Mouse (Mus musculus) liver, embryonic 11.5 days (tissue): ENCODE measurements around the gene Cttnbp2nl. TPM values are rescaled to one million over a fixed set of nuclear protein-coding genes. Genes with fewer than 3 reads are reported as not detected.

Experiments used
- ATAC-seq: fragments of 200-750 bp; cut with Nextera tagmentation; replicated peaks from 2 replicates; pipeline ENCODE4 v1.8.0; 2017; ENCODE audit warnings: moderate number of reproducible peaks, mild to moderate bottlenecking, moderate TSS enrichment, moderate library complexity; ENCODE audit not compliant: low FRiP score
- DNase-seq: peaks from one replicate; pipeline ENCODE4 v3.0.0-alpha.2; 2017; ENCODE audit warnings: low spot score
- H3K27ac ChIP-seq: fragments of 300-500 bp; sonication (generic); 2 replicates; pipeline ENCODE4 v1.5.1; 2014; ENCODE audit warnings: mild to moderate bottlenecking, low read depth, low read length, control low read depth
- H3K27me3 ChIP-seq: fragments of 300-500 bp; sonication (generic); replicated peaks from 2 replicates; pipeline ENCODE4 v1.6.1; 2014; ENCODE audit warnings: low read length, mixed read lengths; ENCODE audit not compliant: control insufficient read depth, insufficient read depth
- H3K36me3 ChIP-seq: fragments of 300-500 bp; sonication (generic); 2 replicates; pipeline ENCODE4 v1.6.1; 2014; ENCODE audit warnings: mild to moderate bottlenecking, low read length, moderate library complexity, mixed read lengths; ENCODE audit not compliant: control insufficient read depth, insufficient read depth
- H3K4me1 ChIP-seq: fragments of 300-500 bp; sonication (generic); replicated peaks from 2 replicates; pipeline ENCODE4 v1.6.1; 2014; ENCODE audit warnings: low read length, mixed read lengths; ENCODE audit not compliant: control insufficient read depth, insufficient read depth
- H3K4me2 ChIP-seq: fragments of 300-500 bp; sonication (generic); 2 replicates; pipeline ENCODE4 v1.6.1; 2014; ENCODE audit warnings: mild to moderate bottlenecking, control low read depth, moderate library complexity
- H3K4me3 ChIP-seq: fragments of 300-500 bp; sonication (generic); 2 replicates; pipeline ENCODE4 v1.5.1; 2014; ENCODE audit warnings: low read depth, low read length, control low read depth
- H3K9ac ChIP-seq: fragments of 300-500 bp; sonication (generic); 2 replicates; pipeline ENCODE4 v1.6.1; 2014; ENCODE audit warnings: low read depth, low read length, control low read depth
- H3K9me3 ChIP-seq: fragments of 300-500 bp; sonication (generic); 2 replicates; pipeline ENCODE4 v1.6.1; 2016; ENCODE audit warnings: low read length, inconsistent platforms, mixed read lengths; ENCODE audit not compliant: control insufficient read depth
- WGBS: fragments of 180-500 bp; shearing (Covaris S2); extraction: QIAGEN DNeasy Blood & Tissue Kit; methylation state at CpG from one replicate; pipeline ENCODE4 v1.1.7; 2014; 5-methylcytosine and 5-hydroxymethylcytosine counted together
- polyA plus RNA-seq: library from polyadenylated mRNA; unstranded; fragments of >200 nt; fragmentation: Nextera tagmentation; extraction: Ambion mirVana; gene quantifications from 2 replicates; pipeline ENCODE4 v1.2.1, GENCODE M21; 2014

Cttnbp2nl gene
- polyA plus RNA-seq, 1 experiment from 2014 or later = 12.1 TPM

DNA sequence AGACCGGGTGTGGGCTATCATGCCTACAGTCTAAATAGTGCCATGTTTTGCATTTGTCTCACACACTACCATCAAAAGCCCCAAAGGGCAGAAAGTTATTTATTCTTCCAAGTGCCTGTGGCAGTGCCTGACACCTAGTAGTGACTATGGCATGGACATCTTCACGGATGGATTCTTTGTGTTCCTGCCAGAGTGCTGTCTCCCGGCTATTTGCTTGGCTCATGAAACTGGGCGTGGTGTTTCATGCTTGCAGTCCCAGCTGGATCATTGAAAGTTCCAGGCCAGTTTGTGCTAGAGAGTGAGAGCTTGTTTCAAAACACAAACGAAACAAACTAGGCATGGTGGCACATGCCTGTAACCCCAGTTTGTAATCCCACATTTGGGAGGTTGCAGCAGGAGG is 61.2 kb downstream of the Cttnbp2nl start:
- Histone ChIP-seq H3K9me3 (no peaks in the 10 kb centered on the region), H3K27ac (no peak overlapping the region), H3K27me3 (no peaks in the 10 kb centered on the region; the same call in 1 of the 2 replicates), H3K4me3 (no peak overlapping the region), H3K9ac (no peak overlapping the region), H3K36me3 (no peaks in the 10 kb centered on the region), H3K4me2 (no peak overlapping the region), H3K4me1 (0 out of 2 replicates have a peak, but pooled peaks cover 3% of the 10 kb centered on the region)
- ATAC-seq = no peak
- 77% methylated on average over 5 of the region's 5 CpGs for WGBS
- no peak for DNase-seq

DNA sequence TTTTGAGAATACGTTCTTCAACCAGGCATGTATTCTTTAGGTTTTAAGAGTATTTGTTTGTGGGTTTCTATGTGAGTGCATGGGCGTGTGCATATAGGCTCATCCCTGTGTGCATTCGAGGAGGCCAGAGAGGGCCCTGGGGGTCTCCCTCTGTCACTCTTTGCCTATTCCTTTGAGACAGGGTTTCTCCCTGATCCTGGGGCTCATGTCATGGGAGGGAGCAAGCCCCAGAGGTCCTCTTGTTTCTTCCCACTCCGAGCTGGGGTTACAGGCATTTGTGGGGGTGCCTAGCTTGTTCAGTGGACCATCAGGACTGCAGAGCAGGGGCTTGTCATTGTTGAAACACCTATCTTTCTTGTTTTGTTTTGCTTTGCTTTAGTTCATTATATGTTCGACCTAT is 65.1 kb downstream of the Cttnbp2nl start:
- ATAC-seq (no peak), DNase-seq (no peak)
- H3K4me2 ChIP-seq = no peak overlapping the region

DNA sequence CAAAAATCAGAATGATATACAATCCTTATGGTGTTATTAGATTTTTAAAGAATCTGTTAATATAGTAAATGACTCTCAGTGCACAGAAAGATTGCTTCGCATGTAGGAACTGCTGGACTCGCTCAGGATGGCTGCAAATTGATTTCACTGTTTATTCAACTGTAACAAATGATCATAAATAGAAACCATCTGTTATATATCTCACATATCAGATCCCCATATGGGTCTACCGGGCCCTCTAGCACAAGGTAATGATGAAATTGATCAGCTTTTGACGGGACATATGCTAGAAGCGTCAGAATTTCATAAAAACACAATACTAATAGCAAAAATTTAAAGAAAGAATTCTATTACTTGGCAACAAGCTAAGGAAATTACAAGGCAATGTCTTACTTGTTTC is 73.2 kb downstream of the Cttnbp2nl start:
- DNase-seq (no peak), ATAC-seq (no peak)
- Histone ChIP-seq H3K9ac (no peak overlapping the region), H3K4me2 (no peak overlapping the region), H3K27me3 (no peaks in the 10 kb centered on the region), H3K36me3 (no peaks in the 10 kb centered on the region), H3K27ac (no peak overlapping the region), H3K4me3 (no peak overlapping the region), H3K9me3 (no peaks in the 10 kb centered on the region), H3K4me1 (no peaks in the 10 kb centered on the region)
- WGBS = 77% methylated on average over 5 of the region's 5 CpGs

More for the DNA sequence above, 65.1 kb downstream of the Cttnbp2nl start:
- Histone ChIP-seq H3K27me3 (no peaks in the 10 kb centered on the region; the same call in 1 of the 2 replicates), H3K4me3 (no peak overlapping the region), H3K9me3 (no peaks in the 10 kb centered on the region), H3K9ac (no peak overlapping the region), H3K36me3 (no peaks in the 10 kb centered on the region), H3K27ac (no peak overlapping the region), H3K4me1 (0 out of 2 replicates have a peak, but pooled peaks cover 1% of the 10 kb centered on the region)
- 67% methylated on average over 5 of the region's 5 CpGs for WGBS

DNA sequence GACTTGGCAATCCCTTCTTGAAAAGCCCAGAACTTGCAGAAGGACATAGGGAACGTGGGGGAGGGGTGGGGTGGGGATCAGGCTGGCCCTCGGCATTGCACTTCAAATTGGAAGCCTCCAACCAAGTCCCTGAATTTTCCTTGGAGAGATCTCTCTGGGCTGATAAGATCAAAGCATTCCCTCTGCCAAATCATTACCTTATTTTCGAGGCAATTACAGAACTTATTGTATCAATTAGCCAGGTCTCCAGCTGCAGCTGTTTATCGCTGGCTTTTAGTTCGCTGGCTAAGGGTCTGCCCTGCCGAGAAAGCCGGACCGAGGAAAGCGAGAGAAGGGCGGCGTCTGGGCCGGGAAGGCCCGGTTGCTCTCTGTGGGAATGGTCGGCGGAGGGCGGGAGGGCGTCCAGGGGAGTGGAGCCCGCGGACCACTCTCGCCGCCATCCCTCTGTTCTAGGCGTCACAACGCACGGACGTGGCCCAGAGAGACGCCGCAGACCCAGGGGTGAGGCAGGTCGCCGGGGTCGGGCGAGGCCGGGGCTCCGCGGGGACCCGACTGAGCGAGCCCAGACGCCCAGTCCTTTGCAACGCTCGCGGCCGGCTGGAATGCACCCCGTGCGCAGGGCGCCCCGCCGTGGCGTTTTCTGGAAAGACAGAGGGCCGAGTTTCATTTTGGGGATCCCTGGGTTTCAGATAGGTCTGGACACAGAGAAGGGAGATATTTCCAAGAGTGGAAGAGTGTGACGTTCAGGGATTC is 85.2 kb downstream of the Cttnbp2nl start:
- Histone ChIP-seq H3K27me3 (peaks cover 30% of the 10 kb centered on the region), H3K27ac (no peak overlapping the region), H3K9ac (peak overlapping the region; percentile 62; the same call in 1 of the 2 replicates), H3K4me1 (peaks cover 9% of the 10 kb centered on the region), H3K4me2 (peak overlapping the region; percentile 93), H3K4me3 (peak overlapping the region; percentile 63), H3K9me3 (no peaks in the 10 kb centered on the region), H3K36me3 (no peaks in the 10 kb centered on the region)
- 1% methylated on average over 49 of the region's 49 CpGs for WGBS
- peak; percentile 64 for ATAC-seq
- DNase-seq = peak; percentile 85

DNA sequence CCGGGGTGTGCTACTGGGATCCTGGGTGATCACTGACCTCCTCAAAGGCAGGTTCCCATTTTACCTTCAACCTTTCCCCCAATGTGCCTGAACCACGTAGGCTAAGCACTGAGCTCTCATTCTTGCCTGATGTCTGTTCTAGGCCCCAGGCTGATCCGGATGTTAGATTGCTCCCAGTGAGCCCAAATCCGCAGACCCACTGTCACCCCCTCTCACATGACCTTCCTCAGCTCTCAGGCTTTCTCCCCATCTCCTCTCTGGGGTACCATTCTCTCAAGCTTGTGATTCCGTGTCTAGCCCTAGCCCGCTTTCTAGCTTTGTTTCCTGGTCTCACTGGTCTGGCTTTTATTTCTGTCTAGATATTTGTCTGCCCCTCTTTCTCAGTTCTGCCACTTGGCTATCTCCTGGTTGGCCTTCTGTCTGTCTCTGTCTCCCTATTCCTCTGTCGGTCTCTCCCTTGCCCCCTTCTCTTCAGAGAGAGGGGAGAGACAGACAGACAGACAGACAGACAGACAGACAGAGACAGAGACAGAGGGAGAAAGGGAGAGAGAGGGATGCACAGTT is 86.9 kb downstream of the Cttnbp2nl start:
- no peaks in the 10 kb centered on the region for H3K9me3 ChIP-seq
- H3K4me1 ChIP-seq = peaks cover 22% of the 10 kb centered on the region
- H3K36me3 ChIP-seq = no peaks in the 10 kb centered on the region
- peaks cover 46% of the 10 kb centered on the region for H3K27me3 ChIP-seq
- DNase-seq (no peak), ATAC-seq (no peak)
- H3K4me2 ChIP-seq = no peak overlapping the region
- no peak overlapping the region for H3K27ac ChIP-seq
- 61% methylated on average over 7 of the region's 7 CpGs for WGBS
- no peak overlapping the region for H3K4me3 ChIP-seq
- H3K9ac ChIP-seq = no peak overlapping the region

DNA sequence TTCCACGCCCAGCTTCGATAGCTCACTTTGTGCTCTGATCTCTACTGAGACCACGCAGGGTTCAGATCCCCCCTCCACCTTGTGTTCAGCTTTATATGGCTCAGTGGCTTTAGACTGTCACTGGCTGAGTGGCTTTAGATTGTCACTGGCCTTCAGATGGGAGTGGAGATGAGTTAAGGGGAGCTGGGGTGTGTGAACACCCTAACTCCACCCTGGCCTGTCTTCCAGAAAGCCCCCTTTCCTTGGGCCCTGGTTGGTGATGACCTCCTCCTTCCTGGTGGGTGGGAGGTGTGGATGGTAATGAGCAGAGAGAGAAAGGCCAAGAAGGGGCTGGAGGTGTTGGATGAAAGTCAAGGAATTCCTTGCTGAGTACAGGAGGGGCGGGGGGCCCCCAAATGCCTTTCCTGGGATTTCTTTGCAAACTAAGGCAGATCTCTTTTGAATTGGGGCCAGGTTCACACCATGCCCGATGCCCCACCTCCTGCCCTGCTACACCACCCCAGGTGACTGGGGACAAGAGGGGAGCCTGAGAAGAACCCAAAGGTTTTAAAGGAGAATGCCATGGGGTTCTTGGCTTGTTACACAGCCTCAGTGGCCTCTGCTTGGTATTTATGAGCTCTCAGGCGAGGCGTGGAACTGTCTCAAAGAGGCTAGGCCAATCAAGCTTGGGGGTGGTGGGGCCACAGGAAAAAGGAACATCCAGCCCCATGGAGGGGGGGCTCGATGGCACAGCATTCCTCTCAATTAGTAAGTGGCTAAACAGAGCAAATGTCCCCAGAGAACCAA is 87.7 kb downstream of the Cttnbp2nl start:
- DNase-seq (no peak), ATAC-seq (no peak)
- no peaks in the 10 kb centered on the region for H3K36me3 ChIP-seq
- H3K9ac ChIP-seq = no peak overlapping the region
- no peak overlapping the region for H3K4me2 ChIP-seq
- H3K9me3 ChIP-seq = no peaks in the 10 kb centered on the region
- WGBS = 69% methylated on average over 8 of the region's 8 CpGs
- H3K27ac ChIP-seq = no peak overlapping the region
- no peak overlapping the region for H3K4me3 ChIP-seq
- peaks cover 54% of the 10 kb centered on the region for H3K27me3 ChIP-seq
- H3K4me1 ChIP-seq = peaks cover 22% of the 10 kb centered on the region

DNA sequence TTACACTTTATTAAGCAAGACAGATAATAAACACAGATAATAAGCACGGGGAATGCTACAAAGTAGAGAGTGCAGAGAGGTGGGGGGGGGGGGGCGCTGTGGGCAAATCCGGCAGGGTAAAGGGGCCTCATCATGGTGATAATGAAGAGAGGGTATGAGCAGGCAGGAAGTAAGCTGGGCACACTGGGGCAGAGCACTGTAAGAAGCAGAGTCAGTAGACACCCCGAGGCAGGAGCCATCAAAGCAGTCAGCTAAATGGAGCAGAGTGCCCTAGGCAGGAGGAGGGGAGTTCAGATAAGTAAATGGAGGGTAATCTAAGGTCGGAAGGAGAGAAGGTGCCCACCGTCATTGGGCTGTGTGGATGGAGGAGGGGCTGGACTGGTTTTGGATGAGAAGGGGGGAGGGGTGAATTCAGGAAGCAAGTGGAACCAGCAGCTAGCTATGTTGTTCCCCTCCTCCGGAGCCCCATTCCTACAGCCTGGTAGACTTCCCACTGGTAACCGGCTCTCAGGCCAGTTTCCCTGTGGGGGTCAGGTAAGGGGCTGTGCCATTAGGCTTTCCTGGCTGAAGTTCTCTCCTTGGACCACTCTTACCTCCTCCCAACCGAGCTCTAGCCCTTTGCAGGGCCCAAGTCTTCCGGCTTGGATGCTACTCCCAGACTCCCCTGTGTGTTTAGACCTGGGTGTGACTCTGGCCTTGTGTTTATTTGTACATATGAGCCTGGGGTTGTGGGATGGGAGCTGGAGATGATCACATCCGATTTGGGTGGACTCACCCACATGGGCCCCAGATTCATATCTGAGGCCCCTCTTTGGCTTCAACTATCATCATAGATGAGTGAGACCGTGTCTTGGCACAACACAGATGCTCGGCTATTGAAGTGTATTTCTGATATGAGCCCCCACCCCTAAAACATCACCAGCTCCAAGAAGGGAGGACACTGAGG is 89.3 kb downstream of the Cttnbp2nl start:
- peaks cover 71% of the 10 kb centered on the region for H3K27me3 ChIP-seq
- no peaks in the 10 kb centered on the region for H3K36me3 ChIP-seq
- H3K9me3 ChIP-seq = no peaks in the 10 kb centered on the region
- 30% methylated on average over 12 of the region's 13 CpGs for WGBS
- ATAC-seq (no peak), DNase-seq (no peak)
- H3K4me3 ChIP-seq = no peak overlapping the region
- no peak overlapping the region for H3K9ac ChIP-seq
- H3K4me1 ChIP-seq = peaks cover 22% of the 10 kb centered on the region
- H3K4me2 ChIP-seq = peak overlapping the region; percentile 9; the same call in 1 of the 2 replicates
- no peak overlapping the region for H3K27ac ChIP-seq

DNA sequence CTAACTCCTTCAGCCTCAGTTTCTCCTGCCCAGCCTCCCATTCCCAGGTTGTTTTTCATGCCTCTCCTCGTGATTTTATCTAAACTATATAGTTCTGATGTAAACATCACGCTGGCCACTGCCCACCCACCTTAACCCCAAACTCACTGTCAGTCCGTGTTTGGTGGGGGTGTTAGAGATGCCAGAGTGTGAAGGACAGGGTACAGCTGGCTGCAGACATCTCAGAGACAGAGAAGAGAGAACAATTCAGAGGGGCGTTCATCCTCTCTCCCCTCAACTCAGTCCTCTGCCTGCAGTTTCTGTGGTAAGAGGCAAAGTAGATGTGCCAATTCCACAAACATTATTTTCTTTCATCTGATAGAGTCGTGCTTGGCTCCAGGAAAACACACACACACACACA is 90.1 kb downstream of the Cttnbp2nl start:
- H3K4me3 ChIP-seq = no peak overlapping the region
- H3K4me2 ChIP-seq = no peak overlapping the region; the same call in 1 of the 2 replicates
- peaks cover 22% of the 10 kb centered on the region for H3K4me1 ChIP-seq
- ATAC-seq (no peak), DNase-seq (no peak)
- whole genome bisulfite sequencing = 5% methylated on average over 5 of the region's 5 CpGs
- no peaks in the 10 kb centered on the region for H3K9me3 ChIP-seq
- peaks cover 73% of the 10 kb centered on the region for H3K27me3 ChIP-seq
- H3K27ac ChIP-seq = no peak overlapping the region
- H3K9ac ChIP-seq = no peak overlapping the region
- no peaks in the 10 kb centered on the region for H3K36me3 ChIP-seq
